Mouse (Mus musculus) embryo, embryonic 11 days (tissue): ENCODE measurements at regions not wholly inside any gene's neighbourhood (a gene's known extent, or its start where the extent isn't known, plus 50 kb on each side); places are given as distances from the start of the nearest gene placed in this dataset.
A peak's percentile ranks its signal among the peaks of the same experiment; 100 is the strongest.

Experiments
- DNase-seq: peaks from one replicate; pipeline ENCODE4 v3.0.0-alpha.2; 2015

GRCm38 (mm10) chr4:87386271-87386670 is 156.0 kb upstream of the Slc24a2 start:
- DNase-seq, result peak; percentile 42

DNA sequence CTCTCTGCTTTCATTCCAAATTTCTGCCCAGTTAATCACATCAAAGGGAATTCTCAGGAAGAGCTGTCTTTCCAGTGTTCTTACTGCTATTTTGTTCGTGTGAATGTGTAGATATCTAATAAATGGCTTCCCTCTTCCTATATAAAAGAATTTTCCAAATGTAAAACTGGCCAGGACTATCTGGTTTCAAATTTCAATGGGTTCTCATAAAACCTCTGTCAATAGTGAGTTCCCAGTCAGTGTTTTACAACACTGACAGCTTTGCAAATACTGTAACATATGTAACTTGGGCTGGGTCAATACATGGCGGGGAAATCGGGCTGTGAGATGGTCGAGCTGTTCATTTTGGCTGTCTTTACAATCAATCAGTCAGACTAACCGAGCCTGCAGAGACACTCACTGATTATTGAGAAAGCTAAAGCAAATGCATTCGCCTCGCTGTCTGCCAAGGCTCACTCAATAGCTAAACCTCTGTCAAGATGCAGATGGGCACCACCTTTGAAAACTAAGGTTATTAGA is 155.0 kb upstream of the Slc24a2 start:
- DNase-seq, result no peak

DNA sequence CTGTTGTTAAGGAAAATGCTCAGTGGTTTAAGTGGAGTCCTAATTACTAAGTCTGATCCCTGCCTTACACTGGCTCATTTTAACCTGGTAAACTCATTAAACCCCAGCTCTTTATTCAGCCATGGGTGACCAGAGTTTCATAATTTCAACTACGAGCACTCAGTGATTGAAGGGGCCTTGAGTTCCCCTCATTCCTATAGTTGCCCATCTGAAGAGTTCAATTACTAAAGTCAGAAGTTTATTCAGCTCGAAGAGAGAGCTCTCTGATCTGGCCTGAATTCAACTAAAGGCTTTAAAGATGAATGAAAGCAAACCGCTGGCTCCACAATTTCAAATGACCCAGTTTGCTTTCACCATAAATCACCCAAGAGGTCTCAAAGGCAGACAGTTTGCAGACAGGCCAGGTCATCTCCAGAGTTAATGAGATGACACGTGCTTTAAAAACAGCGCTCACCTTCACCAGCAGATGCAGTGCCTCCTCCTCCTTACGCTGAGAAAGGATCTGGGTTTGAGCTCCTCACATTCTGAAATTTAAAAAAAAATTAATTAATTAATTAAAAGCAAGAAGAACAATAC is 154.3 kb upstream of the Slc24a2 start:
- DNase-seq, result peak; percentile 44

GRCm38 (mm10) chr4:87380716-87381115 is 150.4 kb upstream of the Slc24a2 start:
- DNase-seq, result no peak

- peak; percentile 46 for DNase-seq
These were observed 149.4 kb upstream of the Slc24a2 start for GRCm38 (mm10) chr4:87379516-87380173.

- peak; percentile 38 for DNase-seq
These were observed 141.7 kb upstream of the Slc24a2 start for GRCm38 (mm10) chr4:87371960-87372359.

GRCm38 (mm10) chr4:87369626-87370234 is 139.5 kb upstream of the Slc24a2 start:
- DNase-seq, result peak; percentile 63

DNA sequence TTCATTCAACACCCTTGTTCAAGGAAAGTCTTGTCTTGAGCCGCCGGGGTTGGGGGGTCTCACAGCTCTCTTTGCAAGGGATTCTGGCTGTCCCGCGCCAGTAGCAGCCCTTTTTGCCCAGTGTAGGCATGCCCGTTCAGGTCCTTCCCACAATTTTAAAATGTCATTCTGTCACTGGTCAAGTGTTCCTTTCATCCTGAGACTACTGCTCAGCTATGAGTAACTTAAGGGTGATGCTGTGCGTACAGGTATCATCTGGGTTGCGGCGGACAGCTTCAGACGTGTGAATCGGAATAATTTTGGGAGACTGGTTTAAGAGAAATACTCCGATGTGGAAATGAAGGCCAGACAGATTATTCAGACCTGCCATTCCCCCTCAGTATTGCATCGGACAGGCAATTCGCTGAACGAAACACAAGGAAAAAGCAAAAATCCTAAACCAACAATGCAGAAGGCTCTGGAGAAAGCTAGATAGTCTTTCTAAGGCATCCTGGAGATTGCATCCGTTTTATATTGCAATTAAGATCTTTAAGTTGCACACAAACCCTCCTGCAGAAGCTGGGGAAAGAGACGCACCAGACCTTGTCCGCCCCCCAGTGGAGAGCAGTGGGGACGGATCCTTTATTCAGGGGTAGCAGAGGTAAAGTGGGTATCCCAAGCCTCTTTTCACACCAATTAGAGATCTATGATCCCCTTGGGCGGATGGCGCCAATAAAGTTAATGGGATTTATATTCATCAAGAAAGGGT is 138.3 kb upstream of the Slc24a2 start:
- DNase-seq, result peak; percentile 84

DNA sequence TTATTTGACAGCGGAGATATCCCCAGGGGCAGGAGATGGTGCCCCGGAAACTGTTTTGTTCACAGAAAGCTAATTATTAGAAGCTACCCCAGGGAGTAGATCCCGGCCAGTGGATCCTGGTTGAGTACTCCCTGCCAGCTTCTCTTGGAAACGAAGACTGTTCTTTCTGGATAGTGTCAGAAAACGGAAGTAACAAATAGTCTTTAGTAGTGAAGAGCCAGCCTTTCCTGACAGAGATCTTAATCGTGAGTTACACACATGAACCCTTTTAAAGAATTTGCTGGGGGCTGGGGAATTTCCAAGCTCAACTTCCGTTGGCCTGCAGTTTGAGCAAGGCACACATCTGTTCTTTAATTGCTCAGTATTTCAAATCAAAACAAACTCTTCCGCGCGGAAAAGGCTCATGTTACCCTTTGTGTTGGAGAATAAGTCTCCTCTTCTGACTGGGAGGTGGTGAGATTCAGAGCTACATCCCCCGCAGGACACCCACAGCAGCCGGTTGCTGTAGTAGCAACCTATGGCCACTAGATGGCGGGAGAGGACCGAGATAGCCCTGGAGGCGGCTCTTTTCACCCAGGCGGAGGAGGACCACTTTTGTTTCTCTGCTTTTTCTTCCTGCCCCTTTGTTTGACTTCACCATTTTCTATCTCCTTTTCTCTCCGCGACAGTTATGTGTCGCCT is 137.6 kb upstream of the Slc24a2 start:
- DNase-seq, result peak; percentile 87

DNA sequence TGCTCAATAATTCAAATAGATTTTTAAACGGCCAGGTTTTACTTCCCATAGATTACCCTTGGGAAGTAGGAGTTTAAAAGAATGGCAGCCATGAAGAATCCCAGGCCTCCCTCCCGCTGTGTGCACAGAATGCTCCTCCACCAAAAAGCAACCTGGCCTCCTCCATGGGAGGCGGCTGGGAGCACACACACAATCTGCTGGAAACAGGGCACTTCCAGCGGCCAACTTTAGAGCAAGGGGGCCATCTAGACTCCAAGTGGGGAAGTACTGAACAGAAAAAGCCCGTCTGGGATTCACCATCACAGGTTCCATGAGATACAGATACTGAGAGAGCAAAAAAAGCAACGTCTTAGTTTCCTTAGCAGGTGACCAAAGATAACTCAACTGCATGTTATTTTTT is 131.9 kb upstream of the Slc24a2 start:
- DNase-seq, result peak; percentile 78

DNA sequence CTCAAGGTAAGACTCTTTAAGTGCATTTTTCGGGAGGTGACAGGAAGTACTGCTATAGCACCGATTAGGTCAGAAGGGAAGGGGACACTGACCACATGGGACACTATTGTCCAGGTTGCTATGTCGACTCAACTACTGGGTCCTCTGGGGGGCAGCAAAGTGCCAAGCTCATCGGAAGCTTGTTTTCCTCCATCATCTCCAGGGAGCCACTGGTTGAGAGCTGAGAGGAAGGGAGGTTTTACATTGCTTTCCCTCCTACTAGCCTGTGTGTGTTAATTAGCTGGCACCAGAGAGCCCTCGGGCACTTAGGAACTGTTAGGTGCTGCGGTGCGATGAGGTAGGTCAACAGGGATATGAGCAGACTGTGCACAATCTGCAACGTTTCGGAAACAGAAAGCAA is 129.2 kb upstream of the Slc24a2 start:
- DNase-seq, result peak; percentile 57

DNA sequence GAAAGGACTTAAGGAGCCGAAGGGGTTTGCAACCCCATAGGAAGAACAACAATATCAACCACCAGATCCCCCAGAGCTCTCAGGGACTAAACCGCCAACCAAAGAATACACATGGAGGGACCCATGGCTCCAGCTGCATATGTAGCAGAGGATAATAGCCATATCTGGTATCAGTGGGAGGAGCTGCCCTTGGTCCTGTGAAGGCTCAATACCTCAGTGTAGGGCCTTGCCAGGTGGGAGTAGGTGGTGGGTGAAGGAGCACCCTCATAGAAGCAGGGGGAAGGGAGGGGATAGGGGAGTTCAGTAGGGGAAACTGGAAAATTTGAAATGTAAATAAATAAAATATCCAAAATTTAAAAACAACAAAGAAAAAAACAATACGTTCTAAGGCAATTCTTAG is 128.7 kb upstream of the Slc24a2 start:
- DNase-seq, result no peak

DNA sequence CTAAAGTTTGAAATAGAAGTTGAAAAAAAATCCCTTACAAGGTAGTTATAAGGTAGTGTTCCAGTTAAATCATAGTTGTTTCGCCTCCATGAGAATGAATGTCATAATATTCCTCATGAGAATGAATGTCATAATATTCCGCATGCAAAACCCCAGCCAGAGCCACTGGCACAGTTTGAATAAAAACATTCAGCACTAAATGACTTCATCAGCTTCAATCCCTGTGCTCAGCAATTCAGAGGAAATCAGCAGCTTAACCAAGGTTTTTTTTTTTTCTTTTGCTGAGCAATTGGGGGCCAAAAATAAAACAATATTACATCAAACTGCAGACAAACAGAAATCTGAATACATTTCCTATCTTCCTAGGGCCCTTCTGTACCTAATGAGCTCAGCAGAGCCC is 102.7 kb upstream of the Slc24a2 start:
- DNase-seq, result no peak

DNA sequence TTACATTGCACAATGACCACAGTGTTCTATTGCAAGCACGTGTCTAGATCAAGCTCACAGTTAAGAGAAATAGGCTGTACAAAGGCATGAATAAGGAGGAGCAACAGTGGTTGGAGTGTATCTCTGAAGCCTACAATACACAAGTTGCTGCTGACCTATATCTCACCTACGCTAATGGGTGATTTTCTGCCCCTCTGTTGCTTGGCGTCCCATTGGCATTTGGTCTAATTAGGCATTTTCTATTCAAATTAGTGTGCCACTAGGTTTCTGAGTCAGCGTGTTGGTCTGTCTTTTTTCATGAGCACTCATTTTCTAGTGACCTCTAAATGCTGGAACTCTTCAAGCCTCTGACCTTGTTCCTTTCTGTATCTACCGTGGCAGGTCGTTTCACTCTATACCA is 98.9 kb upstream of the Slc24a2 start:
- DNase-seq, result no peak

DNA sequence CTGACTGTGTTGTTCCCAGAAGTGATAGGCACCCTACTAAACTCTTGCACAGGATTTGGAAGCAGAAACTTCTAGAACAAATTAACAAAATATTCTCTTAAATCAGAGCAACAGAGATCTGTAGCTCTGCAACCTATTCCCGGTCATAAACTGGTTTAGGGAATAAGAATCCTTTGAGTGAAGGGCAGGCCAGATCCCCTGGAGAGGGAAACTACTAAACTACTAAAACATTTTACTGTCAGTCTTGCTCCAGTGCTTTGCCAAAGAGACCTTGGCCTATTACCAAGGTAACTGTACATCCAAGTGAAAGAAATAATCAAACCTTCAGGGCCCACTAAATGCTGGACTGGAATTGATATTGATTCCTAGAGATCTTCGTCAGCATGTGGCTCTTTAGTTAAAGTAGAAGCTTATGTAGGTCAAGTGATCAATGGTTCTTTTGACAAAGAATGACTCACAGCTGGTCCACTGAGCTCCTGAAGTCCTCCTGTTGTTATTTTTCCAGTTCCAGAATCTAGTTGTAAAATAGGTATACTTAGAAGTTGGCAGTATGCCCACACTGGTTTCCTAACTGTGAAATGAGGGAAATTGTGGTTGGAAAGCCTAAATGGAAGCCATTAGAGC is 91.6 kb upstream of the Slc24a2 start:
- DNase-seq, result no peak

DNA sequence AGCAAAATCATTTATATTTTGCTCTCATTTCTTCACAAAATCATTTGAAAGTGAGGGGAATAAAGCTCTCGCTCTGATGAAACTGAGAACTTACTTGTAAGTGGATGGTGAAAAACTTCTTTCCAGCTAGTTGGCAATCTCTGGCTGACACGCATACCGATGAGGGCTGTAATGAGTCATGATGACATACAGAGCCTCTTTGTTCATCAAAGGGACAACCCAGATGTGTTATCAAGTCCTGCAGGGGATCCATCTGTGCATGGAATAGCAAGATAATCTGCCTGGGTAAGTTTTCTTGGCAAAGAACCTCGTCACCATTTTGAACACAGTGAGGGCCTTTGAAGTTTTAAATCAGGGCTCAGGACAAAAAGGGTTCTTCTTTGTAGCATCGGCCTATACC is 67.9 kb upstream of the Slc24a2 start:
- DNase-seq, result no peak

DNA sequence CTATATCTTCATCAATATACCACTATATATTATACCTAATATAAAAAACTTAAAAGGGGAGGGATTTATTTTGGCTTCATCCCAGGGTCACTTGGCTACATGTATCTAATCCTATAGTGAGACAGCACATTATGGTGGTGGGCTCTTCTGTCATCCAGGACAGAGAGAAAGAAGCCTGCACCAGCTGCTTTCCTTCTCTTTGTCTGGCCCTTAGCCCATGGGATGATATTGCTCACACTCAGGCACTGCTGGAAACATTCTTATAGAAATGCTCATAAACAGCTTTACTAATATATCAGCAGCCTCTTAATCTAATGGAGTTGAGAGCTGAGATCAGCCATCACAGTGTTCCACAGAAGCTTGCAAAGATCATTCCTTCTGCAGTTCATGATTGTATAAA is 64.3 kb upstream of the Slc24a2 start:
- DNase-seq, result no peak
